23 mouse cellular contexts compared by ENCODE assay signal in genomic region chr1:59170290-59170689, GRCm38 (mm10). TPM values are rescaled to one million over a fixed set of nuclear protein-coding genes. Genes with fewer than 3 reads are reported as not detected.
DNase-seq lines count a peak whose midpoint lies in the region; ATAC-seq and TF ChIP-seq lines count a peak whose summit lies in the region.
"Had no signal": no experiment of that assay in that cellular context is flagged by ENCODE, and none has a peak within 500 bp of the region (broad histone marks: within the 10 kb centered on the region; RNA-seq: fewer than 3 reads in every experiment).

No protein-coding gene starts in this region.

- no peak overlapping the region for H3K4me3 ChIP-seq in kidney, embryonic 14.5 days (ENCODE audit: low read length)
- no peak overlapping the region for H3K4me3 ChIP-seq in liver, postnatal 0 days (ENCODE audit: low read depth, low read length)
- H3K4me3 ChIP-seq in cortical plate, adult 2 months (ENCODE audit: insufficient read depth, low read length), result no peak overlapping the region
- H3K4me3 ChIP-seq: embryonic facial prominence, embryonic 12.5 days; forebrain, embryonic 12.5 days; gastrocnemius, adult 2 months; heart, embryonic 12.5 days; hindbrain, embryonic 12.5 days; limb, embryonic 10.5 days had no signal

- H3K9ac ChIP-seq in kidney, embryonic 14.5 days (ENCODE audit: low read depth, low read length), result no peak overlapping the region
- H3K9ac ChIP-seq in liver, postnatal 0 days (replicated peaks), result no peak overlapping the region
- H3K9ac ChIP-seq: embryonic facial prominence, embryonic 12.5 days; forebrain, embryonic 12.5 days; heart, embryonic 12.5 days; hindbrain, embryonic 12.5 days had no signal

- WGBS in kidney, embryonic 14.5 days, result 87% methylated on average over 8 of the region's 8 CpGs
- WGBS in liver, postnatal 0 days (ENCODE audit: insufficient replicate concordance), result 60% methylated on average over 8 of the region's 8 CpGs

- TF ChIP-seq EP300 in liver, postnatal 0 days (IDR thresholded peaks at IDR 0.05; ENCODE audit: low read depth), result no peak

- H3K9me3 ChIP-seq in kidney, embryonic 14.5 days (ENCODE audit: control insufficient read depth, low read length), result no peaks in the 10 kb centered on the region
- no peaks in the 10 kb centered on the region for H3K9me3 ChIP-seq in liver, postnatal 0 days (ENCODE audit: low read length)
- H3K9me3 ChIP-seq: embryonic facial prominence, embryonic 12.5 days; forebrain, embryonic 12.5 days; heart, embryonic 12.5 days; hindbrain, embryonic 12.5 days; limb, embryonic 10.5 days had no signal

- peaks cover 8% of the 10 kb centered on the region; the same call in 1 of the 2 replicates for H3K4me1 ChIP-seq in kidney, embryonic 14.5 days (ENCODE audit: control insufficient read depth, insufficient read depth, low read length)
- H3K4me1 ChIP-seq in liver, postnatal 0 days (ENCODE audit: insufficient read depth), result peaks cover 11% of the 10 kb centered on the region
- H3K4me1 ChIP-seq in cortical plate, adult 2 months (ENCODE audit: control insufficient read depth, insufficient read depth, low read length), result no peaks in the 10 kb centered on the region
- H3K4me1 ChIP-seq: forebrain, embryonic 12.5 days; hindbrain, embryonic 12.5 days; limb, embryonic 10.5 days had no signal

- ATAC-seq in kidney, embryonic 14.5 days (ENCODE audit: low FRiP score, low TSS enrichment), result no peak
- no peak for ATAC-seq in liver, postnatal 0 days
- ATAC-seq in activated CD4-positive, CD25-positive, alpha-beta regulatory T cell, adult 4 months, result no peak
- ATAC-seq: lung, postnatal 0 days had no signal

- DNase-seq in kidney, adult 11 months, result peak; percentile 18
- DNase-seq in liver, postnatal 0 days, result no peak
- no peak for DNase-seq in liver
- peak; percentile 28 to 45 for DNase-seq in kidney, postnatal 36 days
- no peak for DNase-seq in right cerebral cortex, adult 2 months (ENCODE audit: low spot score in 2 of 2)
- DNase-seq: adrenal gland, postnatal 25 days; cerebellum, adult 9-10 months; gastrocnemius, adult 2 months; heart, postnatal 14 days; layer of hippocampus, adult 9-11 months; right cerebral cortex, postnatal 14 days; spleen, adult 18-20 months; thymus, postnatal 25 days had no signal

- H3K36me3 ChIP-seq in kidney, embryonic 14.5 days (ENCODE audit: control insufficient read depth, insufficient read depth, low read length), result peaks cover 15% of the 10 kb centered on the region; the same call in 1 of the 2 replicates
- peaks cover 28% of the 10 kb centered on the region for H3K36me3 ChIP-seq in liver, postnatal 0 days (replicated peaks; ENCODE audit: insufficient read depth, low read length)

- H3K27ac ChIP-seq in kidney, embryonic 14.5 days (ENCODE audit: low read depth, low read length), result no peak overlapping the region
- no peak overlapping the region for H3K27ac ChIP-seq in liver, postnatal 0 days (ENCODE audit: low read depth)
- H3K27ac ChIP-seq in cortical plate, adult 2 months (ENCODE audit: insufficient read depth, low read length), result no peak overlapping the region
- H3K27ac ChIP-seq: embryonic facial prominence, embryonic 12.5 days; forebrain, embryonic 12.5 days; gastrocnemius, adult 2 months; hindbrain, embryonic 12.5 days; limb, embryonic 10.5 days had no signal

- no peak for TF ChIP-seq POLR2A in cortical plate, adult 2 months (IDR thresholded peaks at IDR 0.05; ENCODE audit: extremely low read depth, insufficient read depth, low read length)

- no peak overlapping the region for H3K4me2 ChIP-seq in kidney, embryonic 14.5 days (replicated peaks; ENCODE audit: low read depth, low read length)
- H3K4me2 ChIP-seq in liver, postnatal 0 days (ENCODE audit: low read depth, low read length), result no peak overlapping the region
- H3K4me2 ChIP-seq: embryonic facial prominence, embryonic 12.5 days; forebrain, embryonic 12.5 days; heart, embryonic 12.5 days; hindbrain, embryonic 12.5 days; midbrain, embryonic 11.5 days had no signal

- no peaks in the 10 kb centered on the region for H3K27me3 ChIP-seq in kidney, embryonic 14.5 days (ENCODE audit: control insufficient read depth, insufficient read depth, low read length)
- no peaks in the 10 kb centered on the region for H3K27me3 ChIP-seq in liver, postnatal 0 days (ENCODE audit: insufficient read depth, low read length)
- H3K27me3 ChIP-seq: embryonic facial prominence, embryonic 12.5 days; forebrain, embryonic 12.5 days; heart, embryonic 12.5 days; hindbrain, embryonic 12.5 days had no signal

- TF ChIP-seq CTCF in liver, postnatal 0 days (IDR thresholded peaks at IDR 0.05; ENCODE audit: low read depth), result 0 out of 2 replicates have a peak, but pooled peaks have one; percentile 28
- peak; percentile 34; the same call in 1 of the 2 replicates for TF ChIP-seq CTCF in cortical plate, adult 2 months (IDR thresholded peaks at IDR 0.05; ENCODE audit: extremely low read depth, insufficient read depth, low read length)

RNA-seq across cellular contexts. Expression of gene Mpp4, which starts 7.1 kb away (rescaled TPM):
- 0.59 and 0.62 TPM in 2 replicates for polyA plus RNA-seq in kidney, embryonic 14.5 days (2014; fragmentation: Nextera tagmentation; extraction: Ambion mirVana)
- 0.28 and 0.31 TPM in 2 replicates for polyA plus RNA-seq in liver, postnatal 0 days (2015; fragmentation: Nextera tagmentation; extraction: Ambion mirVana)
- polyA plus RNA-seq in cortical plate, adult 2 months (2012; rRNA removed), result 1.5 and 2.1 TPM in 2 replicates
- under 1 TPM in 1 of 2 experiments, not detected in 1; 0.19 TPM for polyA plus RNA-seq in activated CD4-positive, CD25-positive, alpha-beta regulatory T cell, adult 4 months (2017; shearing (Covaris generic))

RNA-seq across cellular contexts. Expression of gene Tmem237, which starts 50.1 kb away (rescaled TPM):
- polyA plus RNA-seq in kidney, embryonic 14.5 days (2014; fragmentation: Nextera tagmentation; extraction: Ambion mirVana), result 49.9 and 53.8 TPM in 2 replicates
- 4.2 and 5.4 TPM in 2 replicates for polyA plus RNA-seq in liver, postnatal 0 days (2015; fragmentation: Nextera tagmentation; extraction: Ambion mirVana)
- 33.3 and 34.5 TPM in 2 replicates for polyA plus RNA-seq in cortical plate, adult 2 months (2012; rRNA removed)
- polyA plus RNA-seq in activated CD4-positive, CD25-positive, alpha-beta regulatory T cell, adult 4 months (2017; shearing (Covaris generic)), result 10 to 100 TPM; 17.1 to 21.3 TPM

Comparison
In these comparisons a context has a peak if more than half of its experiments do, and no peak if none do; other contexts are left out.
1. DNase-seq: peak in kidney, adult 11 months (single experiment) and kidney, postnatal 36 days (2 of 2); none in liver, postnatal 0 days (single experiment), liver (single experiment) and right cerebral cortex, adult 2 months (0 of 2).